Comparison of ENCODE assay signal across 8 mouse cellular contexts in the genomic region with DNA sequence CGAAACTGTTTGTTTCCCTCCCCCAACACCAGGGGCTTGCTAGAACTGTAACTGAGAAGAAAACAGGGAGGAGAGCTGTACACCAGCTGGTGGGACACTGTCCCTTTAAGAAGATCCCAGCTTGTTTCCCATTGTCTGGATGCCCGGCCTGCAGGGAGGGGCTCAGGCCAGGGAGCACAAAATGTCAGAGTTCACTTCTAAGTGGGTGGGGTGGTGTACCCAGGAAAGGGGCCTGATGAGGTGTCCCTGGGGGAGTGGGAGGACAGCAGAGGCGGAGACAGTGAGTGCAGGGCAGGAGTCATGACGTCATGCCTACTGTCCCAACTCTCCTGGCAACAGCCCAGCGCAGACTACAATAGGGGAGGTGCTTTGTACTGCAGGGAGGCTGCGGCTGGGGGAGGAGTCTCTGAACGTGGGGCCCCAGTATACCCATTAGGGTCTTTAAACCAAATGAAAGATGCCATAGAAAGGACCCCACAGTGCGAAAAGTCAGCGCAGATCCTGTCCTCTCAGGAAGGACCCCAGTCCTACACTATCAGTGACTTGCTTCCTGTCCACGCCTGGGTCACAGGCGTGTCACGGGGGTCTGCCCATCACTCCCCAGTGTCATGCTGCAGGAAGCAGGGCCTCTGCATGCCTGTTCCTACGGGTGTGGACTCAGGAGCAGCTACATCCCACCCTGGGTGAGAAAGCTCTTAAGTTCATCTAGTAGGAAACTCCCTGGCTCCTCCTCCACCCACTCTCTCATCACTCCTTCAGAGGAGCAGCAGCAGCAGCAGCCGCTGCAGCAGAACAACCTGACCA. TPM values are rescaled to one million over a fixed set of nuclear protein-coding genes. Genes with fewer than 3 reads are reported as not detected.
DNase-seq lines count a peak whose midpoint lies in the region; ATAC-seq and TF ChIP-seq lines count a peak whose summit lies in the region.

No protein-coding gene starts in this region.

- H3K9me3 ChIP-seq in hindbrain, postnatal 0 days (ENCODE audit: low read length): no peaks in the 10 kb centered on the region

- 0 out of 2 replicates have a peak, but pooled peaks cover 4% of the 10 kb centered on the region for H3K36me3 ChIP-seq in hindbrain, postnatal 0 days (ENCODE audit: insufficient read depth, low read length)

- peak overlapping the region; percentile 18 for H3K4me3 ChIP-seq in hindbrain, postnatal 0 days (ENCODE audit: low read length)
- H3K4me3 ChIP-seq in left cerebral cortex, adult 2 months: peak overlapping the region; percentile 33

- CTCF ChIA-PET in Patski (lab: Charles Lee): interaction anchor here (1.3 kb wide), 1 partner anchor 182 kb away, joined by 4 read pairs; no protein-coding TSS in a partner anchor

- H3K27me3 ChIP-seq in Patski: no peaks in the 10 kb centered on the region
- no peaks in the 10 kb centered on the region for H3K27me3 ChIP-seq in hindbrain, postnatal 0 days (ENCODE audit: insufficient read depth, low read length)

- POLR2A ChIA-PET in Patski (lab: Charles Lee): interaction anchor here (0.9 kb wide), 1 partner anchor 13 kb away, joined by 3 read pairs; no protein-coding TSS in a partner anchor

- peak overlapping the region; percentile 72 for H3K27ac ChIP-seq in hindbrain, postnatal 0 days
- peak overlapping the region; percentile 57 for H3K27ac ChIP-seq in left cerebral cortex, adult 2 months

- WGBS in hindbrain, postnatal 0 days: 4% methylated on average over 14 of the region's 14 CpGs

- intact Hi-C loops in left cerebral cortex, adult 2 months (cut with DNase I): no loop called here

- H3K9ac ChIP-seq in hindbrain, postnatal 0 days (replicated peaks; ENCODE audit: low read length): peak overlapping the region; percentile 38

- no peak for TF ChIP-seq CTCF in Patski (IDR thresholded peaks at IDR 0.05)
- TF ChIP-seq CTCF in hindbrain, postnatal 0 days (IDR thresholded peaks at IDR 0.05; ENCODE audit: low read depth): no peak
- no peak for TF ChIP-seq CTCF in left cerebral cortex, adult 2 months (IDR thresholded peaks at IDR 0.05)

- H3K4me2 ChIP-seq in hindbrain, postnatal 0 days (ENCODE audit: low read depth, low read length): peak overlapping the region; percentile 52

- in situ Hi-C loops in Patski (cut with MboI; ENCODE audit: low pct_unique_long_range_greater_than_20kb): no loop called here

- peaks cover 18% of the 10 kb centered on the region for H3K4me1 ChIP-seq in hindbrain, postnatal 0 days (ENCODE audit: insufficient read depth, low read length)

- ATAC-seq in Patski: peak; percentile 55
- peak; percentile 67 for ATAC-seq in hindbrain, postnatal 0 days

- peak; percentile 24 for DNase-seq in Patski (ENCODE audit: low read depth, low spot score)
- peak; percentile 74 to 75 for DNase-seq in cerebellum, postnatal 10 days
- peak; percentile 75 for DNase-seq in gastrocnemius, postnatal 10 days
- peak; percentile 83 for DNase-seq in hindbrain, postnatal 0 days (ENCODE audit: low spot score)
- peak; percentile 45 to 47 for DNase-seq in left cerebral cortex, adult 2 months (ENCODE audit: extremely low spot score in 1 of 2, low spot score in 2 of 2)
- peak; percentile 91 to 94 for DNase-seq in lung, postnatal 4 days
- DNase-seq in retina, embryonic 14.5 days (ENCODE audit: low spot score): peak; percentile 88
- DNase-seq in urinary bladder, postnatal 25 days (ENCODE audit: low spot score): peak; percentile 71

RNA-seq across cellular contexts. Expression of gene Limk1, which starts 12.2 kb away (rescaled TPM):
- 18.6 TPM for polyA plus RNA-seq in Patski (2021)
- 10 to 100 TPM in 1 of 2 experiments, 1 to 10 TPM in 1; 8.4 to 11.4 TPM for total RNA-seq in gastrocnemius, postnatal 10 days (2021)
- 89.7 and 90.6 TPM in 2 replicates for total RNA-seq in hindbrain, postnatal 0 days (2014; rRNA removed)
- 19.7 and 20.4 TPM in 2 replicates for polyA plus RNA-seq in hindbrain, postnatal 0 days (2015; fragmentation: Nextera tagmentation; extraction: Ambion mirVana)
- total RNA-seq in left cerebral cortex, adult 2 months (2021): 10 to 100 TPM; 59.8 to 65.4 TPM

RNA-seq across cellular contexts. Expression of gene Eif4h, which starts 36.9 kb away (rescaled TPM):
- polyA plus RNA-seq in Patski (2021): 390 TPM
- total RNA-seq in gastrocnemius, postnatal 10 days (2021): 100 to 1,000 TPM; 151 to 159 TPM
- 472 and 489 TPM in 2 replicates for total RNA-seq in hindbrain, postnatal 0 days (2014; rRNA removed)
- polyA plus RNA-seq in hindbrain, postnatal 0 days (2015; fragmentation: Nextera tagmentation; extraction: Ambion mirVana): 298 and 304 TPM in 2 replicates
- 100 to 1,000 TPM; 319 to 322 TPM for total RNA-seq in left cerebral cortex, adult 2 months (2021)

Comparison
In these comparisons a context has a peak if more than half of its experiments do, and no peak if none do; other contexts are left out.
1. Peak in every context shown above with its lines: DNase-seq, ATAC-seq, H3K4me3 ChIP-seq and H3K27ac ChIP-seq.
2. DNase-seq: peak in every context shown above with its lines; median percentile 92 in lung, postnatal 4 days; 88 in retina, embryonic 14.5 days; 83 in hindbrain, postnatal 0 days; 75 in gastrocnemius, postnatal 10 days; 74 in cerebellum, postnatal 10 days; 71 in urinary bladder, postnatal 25 days; 46 in left cerebral cortex, adult 2 months; 24 in Patski.